Mouse (Mus musculus) C3H10T1/2 (cell line): Measurements from ENCODE around the gene Trappc2l. TPM values are rescaled to one million over a fixed set of nuclear protein-coding genes. Genes with fewer than 3 reads are reported as not detected.

Experiments
- polyA plus RNA-seq, 2 experiments: library from polyadenylated mRNA; unstranded; fragments of >200 nt; fragmentation: generic; extraction: Trizol; gene quantifications; one replicate each; pipeline ENCODE4 v1.2.1; 2012; ENCODE audit warnings: missing spikeins in 2 of 2

Gene Trappc2l
- polyA plus RNA-seq = 10 to 100 TPM; 86.1 to 87.4 TPM

DNA sequence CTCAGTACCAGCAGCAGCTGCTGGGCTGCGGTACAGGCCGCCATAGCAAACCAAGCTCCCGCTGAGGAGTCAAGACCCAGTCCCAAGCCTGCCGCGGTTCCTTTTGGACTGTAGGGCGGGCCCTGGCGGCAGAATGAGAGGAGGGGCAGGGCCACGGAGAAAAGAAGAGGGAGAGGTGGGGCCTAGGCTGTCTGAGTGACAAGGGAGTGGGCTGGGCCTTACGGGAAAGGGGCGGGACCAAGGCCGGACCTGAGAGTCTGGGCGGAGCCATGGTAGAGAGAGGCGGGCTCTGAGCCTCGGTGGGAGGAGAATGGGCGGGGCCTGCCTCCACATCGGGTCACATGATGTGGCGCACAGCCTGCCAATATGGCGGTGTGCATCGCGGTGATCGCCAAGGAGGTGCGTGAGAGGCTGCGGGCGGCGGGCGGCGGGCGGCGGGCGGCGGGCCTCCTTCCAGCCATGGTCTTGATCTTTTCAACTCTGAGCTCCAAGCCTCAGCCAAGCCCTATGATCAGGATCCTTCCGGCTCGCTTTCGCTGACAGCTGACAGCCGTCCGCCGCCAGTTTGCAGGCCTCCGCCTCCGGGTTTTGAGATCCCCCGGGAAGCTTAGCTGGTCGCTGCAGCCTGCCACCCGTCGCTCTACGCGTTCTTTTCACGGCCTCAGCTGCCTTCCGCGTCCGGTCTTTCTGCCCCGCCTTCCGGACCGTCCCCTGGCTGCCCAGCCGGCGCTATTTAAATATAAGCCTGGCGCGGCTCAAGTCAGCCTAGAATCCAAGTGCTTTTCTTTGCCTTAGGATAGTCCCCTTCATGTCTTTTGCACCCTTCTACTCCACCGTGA lies at the start of gene Trappc2l, which contains the start of gene Galns:
TSS of gene Trappc2l (plus strand) at position 346 of the 839 bp plus-strand sequence.
TSS of gene Galns (minus strand) at position 169 of the 839 bp plus-strand sequence.

GRCm38 (mm10) chr8:122567361-122568108 lies 43.9 kb upstream of the Trappc2l start, which contains the start of gene Cdt1:
TSS of gene Cdt1 (plus strand) at chr8:122568015.

GRCm38 (mm10) chr8:122576648-122577022 lies 34.8 kb upstream of the Trappc2l start, which contains the start of gene Aprt:
TSS of gene Aprt (minus strand) at chr8:122576909.

DNA sequence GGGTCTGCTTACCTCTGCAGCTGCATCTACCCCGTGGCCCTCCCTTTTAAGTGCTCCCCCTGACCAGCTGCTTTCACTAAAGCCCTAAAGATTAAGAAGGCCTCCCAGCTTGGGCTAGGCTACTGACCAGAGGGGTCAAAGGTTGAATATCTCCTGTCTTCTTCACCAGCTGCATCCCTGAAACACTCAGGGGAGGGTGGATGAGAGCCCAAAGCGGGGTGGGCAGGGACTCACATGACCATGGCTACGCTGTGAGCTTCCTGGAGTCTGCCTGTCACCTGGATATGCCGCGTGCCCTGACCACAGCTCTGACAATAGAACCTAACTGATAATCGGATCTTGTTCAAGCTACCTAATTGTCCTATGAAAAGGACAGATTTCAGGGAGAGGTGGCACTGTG lies 11.3 kb downstream of the Trappc2l start, which contains the start of gene Pabpn1l:
TSS of gene Pabpn1l (minus strand) at position 13 of the 400 bp plus-strand sequence.

Other genes with a start within 250 kb of the Trappc2l start
- gene Zc3h18, start 235.0 kb upstream of the Trappc2l start, polyA plus RNA-seq = 10 to 100 TPM in 1 of 2 experiments, 1 to 10 TPM in 1; 5.7 to 28.5 TPM
- gene Il17c, start 189.6 kb upstream of the Trappc2l start, polyA plus RNA-seq = not detected
- gene Cyba, start 178.7 kb upstream of the Trappc2l start, polyA plus RNA-seq = not detected
- 10 to 100 TPM; 24.3 to 41.3 TPM for gene Mvd, start 168.2 kb upstream of the Trappc2l start, polyA plus RNA-seq
- gene Snai3, start 150.9 kb upstream of the Trappc2l start, polyA plus RNA-seq = under 1 TPM in 1 of 2 experiments, not detected in 1; 0.01 TPM
- 10 to 100 TPM in 1 of 2 experiments, 1 to 10 TPM in 1; 9.7 to 37.6 TPM for gene Rnf166, start 135.6 kb upstream of the Trappc2l start, polyA plus RNA-seq
- 10 to 100 TPM; 21.2 to 35.3 TPM for gene Ctu2, start 135.5 kb upstream of the Trappc2l start, polyA plus RNA-seq
- gene Piezo1, start 60.3 kb upstream of the Trappc2l start, polyA plus RNA-seq = 10 to 100 TPM; 66.5 to 76.0 TPM
- 10 to 100 TPM; 15.3 to 56.8 TPM for gene Cdt1, start 43.6 kb upstream of the Trappc2l start, polyA plus RNA-seq
- gene Aprt, start 34.7 kb upstream of the Trappc2l start, polyA plus RNA-seq = 100 to 1,000 TPM; 310 to 859 TPM
- gene Galns, start 177 bp upstream of the Trappc2l start, polyA plus RNA-seq = 10 to 100 TPM in 1 of 2 experiments, 1 to 10 TPM in 1; 8.6 to 14.7 TPM
- gene Pabpn1l, start 11.1 kb downstream of the Trappc2l start, polyA plus RNA-seq = not detected
- under 1 TPM in 1 of 2 experiments, not detected in 1; 0.02 TPM for gene Cbfa2t3, start 87.5 kb downstream of the Trappc2l start, polyA plus RNA-seq
- gene Acsf3, start 163.8 kb downstream of the Trappc2l start, polyA plus RNA-seq = 1 to 10 TPM; 4.6 to 9.7 TPM
- gene Cdh15, start 236.3 kb downstream of the Trappc2l start, polyA plus RNA-seq = under 1 TPM in 1 of 2 experiments, not detected in 1; 0.01 TPM